Mouse (Mus musculus): ENCODE measurements at regions not wholly inside any gene's neighbourhood (a gene's known extent, or its start where the extent isn't known, plus 50 kb on each side); places are given as distances from the start of the nearest gene placed in this dataset.

DNA sequence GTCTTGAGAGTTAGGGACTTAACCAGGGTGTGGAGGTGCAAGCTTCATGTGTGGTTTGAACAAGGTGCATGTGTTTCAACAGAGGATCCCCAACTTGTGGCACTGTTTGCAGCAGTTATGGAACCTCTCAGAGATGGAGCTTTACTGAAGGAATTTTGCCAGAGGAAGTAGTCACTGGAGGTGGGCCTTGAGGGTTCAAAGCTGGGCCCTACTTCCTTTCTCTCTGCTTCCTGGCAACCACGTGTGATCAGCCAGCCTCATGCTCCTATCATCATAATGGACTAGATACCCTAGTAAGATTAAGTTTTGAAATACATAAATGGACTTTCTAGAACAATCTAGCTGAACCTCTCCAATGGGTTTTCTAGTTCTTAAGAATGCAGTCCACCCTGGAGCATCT is 125.2 kb downstream of the Psmg1 start:
- TF ChIP-seq CTCF (IDR thresholded peaks at IDR 0.05; ENCODE audit: low read depth, low read length), result no peak
- TF ChIP-seq POLR2A (IDR thresholded peaks at IDR 0.05; ENCODE audit: extremely low read depth, insufficient read depth, low read length), result no peak
